Mouse (Mus musculus) embryonic facial prominence, embryonic 11.5 days (tissue): ENCODE measurements at regions not wholly inside any gene's neighbourhood (a gene's known extent, or its start where the extent isn't known, plus 50 kb on each side); places are given as distances from the start of the nearest gene placed in this dataset.
"Not testable (repeated sequence)": the region's sequence is repeated elsewhere in the genome, so short reads cannot be mapped to it uniquely, and the experiment has no call there.

ENCODE experiments used
- ATAC-seq: fragments of 200-750 bp; cut with Nextera tagmentation; replicated peaks from 2 replicates; pipeline ENCODE4 v1.8.0; 2017; ENCODE audit warnings: low read depth; ENCODE audit not compliant: insufficient number of reproducible peaks, low FRiP score, low TSS enrichment
- DNase-seq: peaks from one replicate; pipeline ENCODE4 v3.0.0-alpha.2; 2015; ENCODE audit warnings: low spot score
- H3K27ac ChIP-seq: fragments of 300-500 bp; sonication (generic); replicated peaks from 2 replicates; pipeline ENCODE4 v1.5.1; 2014; ENCODE audit warnings: mild to moderate bottlenecking, low read depth, low read length, control low read depth
- H3K27me3 ChIP-seq: fragments of 300-500 bp; sonication (generic); 2 replicates; pipeline ENCODE4 v1.6.1; 2014; ENCODE audit warnings: mild to moderate bottlenecking, low read length, moderate library complexity, mixed read lengths; ENCODE audit not compliant: control insufficient read depth, insufficient read depth
- H3K36me3 ChIP-seq: fragments of 300-500 bp; sonication (generic); replicated peaks from 2 replicates; pipeline ENCODE4 v1.6.1; 2014; ENCODE audit warnings: low read depth, mild to moderate bottlenecking, low read length, moderate library complexity, mixed read lengths; ENCODE audit not compliant: control insufficient read depth, insufficient read depth
- H3K4me1 ChIP-seq: fragments of 300-500 bp; sonication (generic); 2 replicates; pipeline ENCODE4 v1.6.1; 2014; ENCODE audit warnings: low read length, mixed read lengths; ENCODE audit not compliant: control insufficient read depth, insufficient read depth
- H3K4me2 ChIP-seq: fragments of 300-500 bp; sonication (generic); 2 replicates; pipeline ENCODE4 v1.6.1; 2014; ENCODE audit warnings: low read depth, mild to moderate bottlenecking, control low read depth, low read length, moderate library complexity
- H3K4me3 ChIP-seq: fragments of 300-500 bp; sonication (generic); 2 replicates; pipeline ENCODE4 v1.5.1; 2014; ENCODE audit warnings: low read depth, low read length, control low read depth
- H3K9ac ChIP-seq: fragments of 300-500 bp; sonication (generic); replicated peaks from 2 replicates; pipeline ENCODE4 v1.6.1; 2014; ENCODE audit warnings: mild to moderate bottlenecking, control low read depth, low read length
- H3K9me3 ChIP-seq: fragments of 300-500 bp; sonication (generic); replicated peaks from 2 replicates; pipeline ENCODE4 v1.6.1; 2016; ENCODE audit warnings: mild to moderate bottlenecking, low read length, inconsistent platforms, mixed read lengths; ENCODE audit not compliant: control insufficient read depth
- whole genome bisulfite sequencing: fragments of 180-500 bp; shearing (Covaris S2); extraction: QIAGEN DNeasy Blood & Tissue Kit; methylation state at CpG from one replicate; pipeline ENCODE4 v1.1.7; 2014; 5-methylcytosine and 5-hydroxymethylcytosine counted together

- ATAC-seq (no peak), DNase-seq (no peak)
- 73% methylated on average over 6 of the region's 6 CpGs for WGBS
- Histone ChIP-seq H3K27me3 (no peaks in the 10 kb centered on the region), H3K27ac (no peak overlapping the region), H3K4me1 (no peaks in the 10 kb centered on the region), H3K4me3 (no peak overlapping the region), H3K9me3 (no peaks in the 10 kb centered on the region), H3K36me3 (no peaks in the 10 kb centered on the region), H3K4me2 (no peak overlapping the region), H3K9ac (no peak overlapping the region)
These were observed 165.2 kb upstream of the Gdi2 start for GRCm38 (mm10) chr13:3372701-3373100.

- not testable (repeated sequence) for H3K27ac ChIP-seq, H3K27me3 ChIP-seq, H3K4me3 ChIP-seq, H3K4me1 ChIP-seq, H3K9ac ChIP-seq, ATAC-seq, H3K36me3 ChIP-seq, H3K9me3 ChIP-seq, H3K4me2 ChIP-seq
- 43% methylated on average over 3 of the region's 3 CpGs for WGBS
- DNase-seq, result peak; percentile 41
These were observed 164.2 kb upstream of the Gdi2 start for GRCm38 (mm10) chr13:3373522-3374220.

DNA sequence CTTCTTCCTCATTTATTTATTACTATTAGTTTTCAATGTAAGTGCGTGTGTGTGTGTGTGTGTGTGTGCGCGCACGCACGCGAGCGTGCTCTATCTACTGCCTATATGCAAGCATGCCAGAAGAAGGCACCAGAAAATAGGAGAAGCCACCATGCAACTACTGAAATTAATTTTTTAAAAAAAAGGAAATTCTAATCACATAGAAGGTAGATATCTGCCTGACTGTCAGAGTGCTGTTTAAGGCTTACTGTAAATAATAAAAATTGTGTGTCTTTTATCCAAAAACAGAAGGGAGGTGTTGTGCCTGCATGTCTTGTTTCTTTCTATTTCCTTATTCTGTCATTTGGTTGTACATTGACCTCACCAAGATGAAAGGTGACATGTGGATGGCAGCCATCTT lies 163.1 kb upstream of the Gdi2 start:
- no peak overlapping the region for H3K27ac ChIP-seq

GRCm38 (mm10) chr13:3377801-3378200 lies 160.1 kb upstream of the Gdi2 start:
- not testable (repeated sequence) for ATAC-seq

More for the DNA sequence above, 163.1 kb upstream of the Gdi2 start:
- Histone ChIP-seq H3K4me2 (no peak overlapping the region), H3K9me3 (no peaks in the 10 kb centered on the region), H3K36me3 (no peaks in the 10 kb centered on the region), H3K9ac (no peak overlapping the region), H3K27me3 (no peaks in the 10 kb centered on the region), H3K4me3 (no peak overlapping the region), H3K4me1 (no peaks in the 10 kb centered on the region)
- 98% methylated on average over 7 of the region's 7 CpGs for WGBS
- ATAC-seq, result no peak
- DNase-seq, result no peak

DNA sequence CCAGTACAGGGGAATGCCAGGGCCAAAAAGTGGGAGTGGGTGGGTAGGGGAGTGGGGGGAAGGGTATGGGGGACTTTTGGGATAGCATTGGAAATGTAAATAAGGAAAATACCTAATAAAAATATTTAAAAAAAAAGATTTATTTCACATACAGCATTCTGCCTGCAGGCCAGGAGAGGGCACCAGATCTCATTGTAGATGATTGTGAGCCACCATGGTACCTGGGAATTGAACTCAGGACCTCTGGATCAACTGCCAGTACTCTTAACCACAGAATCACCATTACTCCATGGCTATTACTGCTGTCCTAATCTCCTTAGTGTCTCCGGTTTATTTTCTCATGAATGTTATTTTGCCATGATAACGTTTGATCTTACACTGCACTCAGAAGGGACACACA lies 132.1 kb upstream of the Gdi2 start:
- H3K27me3 ChIP-seq, H3K9me3 ChIP-seq, H3K9ac ChIP-seq, DNase-seq, H3K4me2 ChIP-seq, ATAC-seq, H3K27ac ChIP-seq, H3K4me1 ChIP-seq, H3K4me3 ChIP-seq, H3K36me3 ChIP-seq: not testable (repeated sequence)
- WGBS, result 88% methylated on average over 2 of the region's 2 CpGs

More at GRCm38 (mm10) chr13:3377801-3378200, 160.1 kb upstream of the Gdi2 start:
- H3K4me3 ChIP-seq, DNase-seq, H3K4me1 ChIP-seq, H3K36me3 ChIP-seq, H3K4me2 ChIP-seq, H3K9ac ChIP-seq, H3K27ac ChIP-seq, H3K9me3 ChIP-seq, H3K27me3 ChIP-seq: not testable (repeated sequence)
- 58% methylated on average over 3 of the region's 3 CpGs for WGBS

DNA sequence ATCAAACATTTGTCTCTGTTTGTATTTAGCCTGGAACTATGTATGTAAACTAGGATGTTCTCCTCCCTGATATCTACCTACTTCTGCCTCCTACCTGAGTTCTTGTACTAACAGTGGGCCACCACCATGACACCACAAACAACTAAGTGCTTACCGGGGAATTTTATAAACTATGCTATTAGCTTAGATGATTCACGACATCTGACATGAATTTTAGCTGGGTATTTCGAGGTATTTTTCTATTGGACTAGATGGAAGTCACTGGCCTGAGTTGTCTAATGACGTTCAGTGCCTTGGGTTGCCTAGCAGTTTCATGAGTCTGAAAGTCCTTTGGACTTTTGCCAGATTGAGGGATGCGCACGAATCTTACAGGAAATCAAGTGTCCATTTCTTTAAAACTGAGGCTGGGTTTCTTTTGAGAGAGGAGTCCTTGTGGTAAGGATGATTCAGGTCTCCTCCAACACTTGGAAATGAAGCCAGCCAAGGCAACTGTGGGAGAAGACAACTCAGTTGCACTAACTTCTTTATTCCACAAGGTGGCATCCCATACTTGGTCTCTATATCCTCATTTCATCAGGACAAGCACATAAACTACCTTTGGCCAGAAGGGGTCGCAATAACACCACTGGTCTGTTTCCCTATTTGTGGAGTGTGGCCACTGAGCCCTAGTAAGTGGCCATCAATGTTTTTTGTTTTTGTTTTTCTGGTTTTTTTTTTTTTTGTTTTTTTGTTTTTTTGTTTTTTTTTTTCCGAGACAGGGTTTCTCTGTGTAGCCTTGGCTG lies 131.4 kb upstream of the Gdi2 start:
- H3K4me1 ChIP-seq, H3K4me2 ChIP-seq, H3K27ac ChIP-seq, H3K9ac ChIP-seq, H3K4me3 ChIP-seq, H3K36me3 ChIP-seq, H3K9me3 ChIP-seq, H3K27me3 ChIP-seq: not testable (repeated sequence)
- DNase-seq (peak; percentile 83), ATAC-seq (peak; percentile 78; the same call in 1 of the 2 replicates)
- 42% methylated on average over 8 of the region's 8 CpGs for WGBS

GRCm38 (mm10) chr13:3410281-3410680 lies 127.6 kb upstream of the Gdi2 start:
- 68% methylated on average over 3 of the region's 3 CpGs for WGBS
- H3K9me3 ChIP-seq, H3K27me3 ChIP-seq, H3K4me3 ChIP-seq, ATAC-seq, H3K4me1 ChIP-seq, H3K4me2 ChIP-seq, DNase-seq, H3K36me3 ChIP-seq, H3K9ac ChIP-seq, H3K27ac ChIP-seq: not testable (repeated sequence)

- Histone ChIP-seq H3K4me2 (no peak overlapping the region), H3K36me3 (no peaks in the 10 kb centered on the region), H3K9ac (no peak overlapping the region), H3K27ac (no peak overlapping the region), H3K9me3 (no peaks in the 10 kb centered on the region; the same call in 1 of the 2 replicates), H3K4me1 (no peaks in the 10 kb centered on the region), H3K4me3 (no peak overlapping the region), H3K27me3 (no peaks in the 10 kb centered on the region)
- DNase-seq (no peak), ATAC-seq (no peak)
- 75% methylated on average over 1 of the region's 1 CpGs for WGBS
These were observed 120.8 kb upstream of the Gdi2 start for GRCm38 (mm10) chr13:3417026-3417425.
